Mouse (Mus musculus) adrenal gland, postnatal 25 days (tissue): ENCODE measurements around the gene Nhlrc2. TPM values are rescaled to one million over a fixed set of nuclear protein-coding genes. Genes with fewer than 3 reads are reported as not detected.

ENCODE experiments used
- DNase-seq: peaks from one replicate; pipeline ENCODE4 v3.0.0; 2021; ENCODE audit warnings: mixed read lengths
- total RNA-seq: library from RNA; stranded (reverse); gene quantifications from 2 replicates; pipeline ENCODE4 v1.2.3, GENCODE M21; 2021

Nhlrc2 gene
- total RNA-seq, 1 experiment from 2014 or later: 21.7 TPM

DNA sequence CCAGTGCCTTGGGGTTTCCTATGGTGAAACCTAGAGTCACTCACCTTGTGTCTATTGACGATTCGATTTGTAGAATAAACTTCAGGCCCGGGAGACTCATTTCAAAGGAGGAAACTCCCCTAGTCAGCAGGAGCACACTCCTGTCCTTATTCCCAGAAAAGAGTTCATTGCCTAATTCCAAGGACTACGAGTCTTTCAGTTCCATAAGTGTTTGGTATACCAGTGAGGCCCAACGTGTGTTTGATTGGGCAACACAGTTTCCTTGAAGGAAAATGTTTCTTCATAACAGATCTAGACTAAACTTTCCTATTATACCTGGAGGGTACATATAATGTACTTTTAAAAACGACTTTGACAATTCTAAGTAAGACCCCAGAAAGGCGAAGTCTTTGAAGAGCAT, 73.8 kb downstream of the Nhlrc2 start:
- DNase-seq: no peak

DNA sequence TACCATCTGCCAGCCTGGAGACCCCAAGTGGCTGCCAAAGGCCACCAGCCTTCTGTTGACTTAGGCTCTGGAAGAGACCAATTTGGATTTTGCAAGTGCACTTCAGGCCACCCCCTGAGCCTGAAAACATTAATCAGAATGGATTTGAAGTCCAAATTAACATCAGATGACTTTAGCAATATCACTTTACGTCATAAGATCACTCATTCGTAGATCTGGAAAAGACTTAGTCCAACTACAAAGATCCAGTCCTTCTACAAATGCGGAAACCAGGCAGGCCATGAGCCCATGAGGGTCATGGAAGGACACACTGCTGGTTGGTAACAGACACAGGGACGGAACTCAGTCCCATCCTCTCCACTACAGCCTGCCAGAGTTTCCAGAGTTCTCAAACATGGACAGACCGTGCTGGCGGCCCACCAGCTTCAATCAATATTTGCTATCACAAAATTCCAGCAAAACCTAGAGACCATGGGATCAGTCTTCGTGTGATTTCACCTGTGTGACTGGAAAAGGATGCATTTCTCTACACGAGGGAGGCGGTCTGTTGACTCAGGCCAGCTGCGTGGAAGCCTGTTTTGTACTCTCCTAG, 79.9 kb downstream of the Nhlrc2 start:
- DNase-seq: no peak

DNA sequence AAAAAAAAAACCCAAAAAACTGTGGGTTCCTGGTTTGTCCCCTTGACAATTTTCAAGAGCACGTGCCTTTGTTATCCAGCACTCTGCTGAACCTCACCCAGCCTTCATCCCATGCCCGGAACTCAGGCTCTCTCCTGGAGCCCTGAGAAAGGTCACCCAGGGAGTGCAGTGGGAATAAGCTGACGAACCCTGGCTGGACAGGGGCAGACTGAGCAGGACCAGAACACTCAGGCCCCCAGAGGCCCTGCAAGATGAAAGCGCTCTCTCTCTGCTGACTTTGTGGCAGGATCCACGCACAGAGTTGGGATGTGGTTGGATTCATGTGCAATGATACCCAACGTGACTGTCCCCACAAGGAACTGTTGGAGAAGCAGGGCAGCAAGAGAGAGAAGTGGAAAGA, 81.6 kb downstream of the Nhlrc2 start:
- DNase-seq: no peak

DNA sequence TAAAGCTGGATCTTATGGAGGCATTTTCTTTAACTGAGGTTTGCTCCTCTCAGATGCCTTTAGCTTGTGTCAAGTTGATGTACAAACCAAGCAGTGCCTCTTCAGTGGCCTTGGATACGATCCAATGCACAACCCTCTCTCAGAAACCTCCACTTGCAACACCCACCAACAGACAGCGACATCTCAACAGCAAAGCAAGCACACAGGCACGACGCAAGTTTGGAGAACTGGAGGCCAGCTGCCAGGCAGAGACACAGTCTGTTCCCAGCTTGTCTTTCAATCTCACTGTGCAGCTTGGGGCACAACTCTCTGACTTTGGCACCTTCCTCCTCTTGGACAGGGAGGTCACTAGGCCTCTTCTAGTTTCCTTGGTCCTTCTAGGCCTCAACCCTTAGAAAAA, 83.0 kb downstream of the Nhlrc2 start:
- DNase-seq: peak; percentile 7

DNA sequence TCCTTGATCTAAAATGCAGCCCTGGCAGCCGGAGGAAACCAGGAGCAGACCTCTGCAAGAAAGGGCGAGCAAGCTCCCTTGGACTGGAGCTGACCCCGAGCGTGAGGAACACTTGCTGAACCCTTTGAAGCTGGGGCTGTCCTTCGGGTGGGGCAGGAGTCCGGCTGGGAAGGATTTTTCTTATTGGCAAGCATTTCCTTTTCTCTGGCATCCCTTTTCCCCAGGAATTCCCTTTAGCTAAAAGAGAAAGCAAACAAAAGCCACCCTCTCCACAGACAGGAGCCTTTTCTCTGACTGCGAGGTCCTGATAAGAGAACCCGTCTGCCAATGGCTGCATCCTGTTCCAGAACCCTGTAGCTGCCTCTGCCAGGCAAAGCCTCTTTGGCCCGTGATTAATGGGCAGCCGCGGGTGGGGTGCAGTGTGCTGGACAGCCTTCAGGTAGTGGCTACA, 83.4 kb downstream of the Nhlrc2 start:
- DNase-seq: peak; percentile 18

DNA sequence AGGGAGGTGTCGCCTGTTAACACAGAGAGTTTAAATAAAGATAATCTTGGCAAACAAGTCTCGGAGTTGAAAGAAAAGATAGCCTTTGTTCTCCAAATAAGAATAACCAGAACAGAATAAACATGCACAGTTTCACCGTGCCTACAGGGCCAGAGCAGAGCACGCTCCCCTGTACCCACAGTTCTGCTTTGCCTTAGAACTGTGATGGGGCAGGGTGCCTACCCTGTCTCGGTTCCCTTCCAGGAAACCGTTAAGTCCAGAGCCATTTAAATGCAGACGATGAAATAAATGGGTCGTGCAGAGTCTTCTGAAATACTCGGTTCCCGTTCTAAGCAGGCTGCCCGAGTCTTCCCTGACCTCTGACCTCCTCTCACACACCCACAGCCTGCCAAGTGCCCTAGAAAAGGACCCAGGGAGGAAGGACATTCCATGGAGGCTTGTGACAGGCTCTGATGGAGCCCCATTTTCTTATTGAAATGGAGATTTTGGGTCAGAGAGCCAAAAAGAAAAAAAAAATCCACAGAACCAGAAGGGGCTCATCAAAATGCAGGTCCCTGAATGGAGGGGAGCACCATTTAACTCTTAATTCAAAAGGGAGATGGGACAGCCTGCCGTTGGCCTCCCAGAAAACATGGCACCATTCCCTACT, 89.1 kb downstream of the Nhlrc2 start:
- no peak for DNase-seq

DNA sequence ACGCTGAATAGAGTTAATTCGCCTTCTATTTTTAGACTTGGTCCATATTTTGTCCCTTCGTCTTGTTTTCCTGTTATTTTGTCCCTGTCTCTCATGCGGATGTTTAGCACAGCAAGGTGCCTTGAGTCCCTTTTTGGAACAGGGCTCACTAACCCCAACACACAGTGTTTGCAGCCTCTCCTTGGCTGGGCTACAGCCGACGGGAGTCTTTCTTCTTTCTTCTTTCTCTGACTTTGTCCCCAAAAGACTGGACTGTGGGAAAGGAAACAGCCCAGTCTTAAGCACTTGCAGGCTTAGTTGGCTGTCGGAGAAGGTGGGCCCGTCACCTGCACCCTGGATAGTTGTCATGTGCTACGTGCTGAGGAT, 89.6 kb downstream of the Nhlrc2 start:
- DNase-seq: no peak

DNA sequence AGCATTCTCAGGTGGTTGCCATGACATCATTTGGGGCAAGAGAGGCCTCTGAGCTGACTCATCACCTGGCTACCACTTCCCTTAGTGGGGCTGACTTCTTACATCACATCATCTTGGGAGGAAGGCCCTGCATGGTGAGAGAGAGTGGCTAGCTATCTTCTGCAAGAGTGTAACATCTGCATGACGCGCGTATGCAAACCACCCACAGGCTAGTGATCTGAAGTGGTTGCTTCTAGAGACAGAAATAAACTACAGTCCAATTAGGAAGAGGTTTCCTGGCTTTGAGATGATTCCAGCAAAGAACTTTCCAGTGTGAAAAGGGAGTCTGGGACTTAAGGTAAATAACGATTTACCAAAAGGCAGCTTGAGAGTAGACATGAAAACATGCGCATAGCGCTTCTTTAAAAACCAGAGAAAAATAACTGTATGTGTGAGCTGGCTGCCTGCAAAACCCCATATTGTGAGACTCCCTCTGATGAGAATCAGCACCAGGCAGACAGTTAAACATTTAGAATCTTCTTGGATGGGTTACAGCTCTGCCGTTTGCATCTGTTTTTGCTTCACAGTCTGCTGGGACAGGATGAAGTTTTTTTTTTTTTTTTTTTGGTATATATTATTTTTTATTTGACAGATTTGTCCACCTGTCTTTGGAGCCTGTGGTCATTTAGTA, 99.5 kb downstream of the Nhlrc2 start:
- DNase-seq: no peak

DNA sequence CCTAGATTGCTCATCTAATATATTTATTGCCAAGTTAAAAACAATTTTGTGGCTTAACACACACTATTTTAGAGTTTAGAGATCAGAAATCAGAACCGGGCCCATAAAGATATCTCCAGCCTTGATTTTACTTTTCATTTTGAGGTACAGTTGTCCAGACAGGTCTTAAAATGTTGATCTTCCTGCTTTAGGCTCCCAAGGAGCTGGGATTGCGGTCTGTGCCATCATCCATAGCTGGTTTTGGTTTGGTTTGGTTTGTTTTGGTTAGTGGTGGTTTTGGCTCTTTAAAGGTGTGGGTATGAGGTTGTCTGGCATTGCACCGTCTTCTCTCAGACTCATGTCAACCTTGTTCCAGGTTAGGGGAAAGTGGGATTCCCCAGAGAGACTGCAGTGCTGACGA, 103.2 kb downstream of the Nhlrc2 start:
- no peak for DNase-seq

DNA sequence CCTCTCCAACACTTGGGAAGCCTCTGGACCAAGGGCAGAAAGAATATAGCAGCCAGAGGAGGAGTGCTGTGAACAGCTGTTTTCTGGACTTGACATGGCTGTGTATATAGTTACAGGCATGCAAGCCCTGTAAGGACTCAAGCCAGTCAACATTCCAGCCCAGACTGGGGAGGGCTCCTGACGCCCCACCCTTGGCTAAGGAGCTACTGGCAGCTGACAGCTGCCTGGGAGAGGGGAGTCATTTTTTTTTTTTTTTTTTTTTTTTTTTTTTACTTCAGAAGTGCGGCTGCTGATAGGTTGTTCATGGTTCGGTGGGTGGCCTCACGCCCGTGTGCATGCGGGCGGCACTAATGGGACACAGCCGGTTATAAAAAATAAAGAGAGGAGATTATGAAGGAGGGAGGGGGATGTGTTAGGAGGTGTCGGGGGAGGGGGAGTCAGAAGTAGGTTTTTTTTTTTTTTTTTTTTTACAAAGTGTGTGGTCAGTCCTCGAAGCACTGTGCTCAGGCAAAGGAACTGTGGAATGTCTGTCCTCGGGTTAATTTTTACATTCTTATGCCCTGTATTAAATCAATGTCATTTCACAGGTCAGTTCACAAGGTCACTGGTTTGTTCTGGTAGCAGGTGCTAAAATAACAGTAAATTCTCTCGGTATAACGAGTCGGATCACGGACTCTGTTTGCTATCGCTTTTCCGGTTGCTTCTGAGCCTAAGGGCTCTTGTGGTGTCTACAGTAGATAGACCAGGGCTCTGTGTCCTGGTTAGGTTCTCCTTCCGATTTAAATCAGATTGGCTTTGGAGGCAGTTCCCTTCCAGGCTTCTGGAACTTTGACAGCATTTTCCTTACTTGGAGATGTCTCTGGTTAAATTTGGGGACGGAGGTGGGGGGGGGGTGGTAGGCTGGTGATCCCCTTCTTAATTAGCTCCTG, 104.2 kb downstream of the Nhlrc2 start:
- no peak for DNase-seq

Other genes starting within 250 kb of the Nhlrc2 start
- 0.09 TPM in 1 of 2 replicates, not detected in the other for gene Nrap, start 158.2 kb upstream of the Nhlrc2 start, total RNA-seq
- gene Casp7, start 151.1 kb upstream of the Nhlrc2 start, total RNA-seq: 13.7 and 14.8 TPM in 2 replicates
- gene Plekhs1, start 86.6 kb upstream of the Nhlrc2 start, total RNA-seq: 0.12 TPM in 1 of 2 replicates, not detected in the other
- gene Dclre1a, start within 50 bp of the Nhlrc2 start, total RNA-seq: 15.0 and 16.2 TPM in 2 replicates
- gene Adrb1, start 173.9 kb downstream of the Nhlrc2 start, total RNA-seq: 2.6 and 4.2 TPM in 2 replicates